8 mouse cellular contexts compared by ENCODE assay signal in genomic region chr7:99155311-99156289, GRCm38 (mm10). TPM values are rescaled to one million over a fixed set of nuclear protein-coding genes. Genes with fewer than 3 reads are reported as not detected.
A peak's percentile ranks its signal among the peaks of the same experiment; 100 is the strongest.
DNase-seq lines count a peak whose midpoint lies in the region; ATAC-seq and TF ChIP-seq lines count a peak whose summit lies in the region.

No protein-coding gene starts in this region.

- WGBS in bone marrow, adult 2 months: 30% methylated on average over 17 of the region's 17 CpGs
- 13% methylated on average over 17 of the region's 17 CpGs for WGBS in heart, postnatal 0 days
- 15% methylated on average over 17 of the region's 17 CpGs for WGBS in limb, embryonic 13.5 days
- 21% methylated on average over 17 of the region's 17 CpGs for WGBS in midbrain, embryonic 16.5 days

- no peaks in the 10 kb centered on the region for H3K9me3 ChIP-seq in CH12.LX (replicated peaks; ENCODE audit: low read length)
- H3K9me3 ChIP-seq in heart, postnatal 0 days (replicated peaks; ENCODE audit: control insufficient read depth, low read length): no peaks in the 10 kb centered on the region
- H3K9me3 ChIP-seq in limb, embryonic 13.5 days: no peaks in the 10 kb centered on the region
- H3K9me3 ChIP-seq in midbrain, embryonic 16.5 days (replicated peaks; ENCODE audit: control insufficient read depth, low read length, poor library complexity, severe bottlenecking): no peaks in the 10 kb centered on the region

- H3K27ac ChIP-seq in CH12.LX (ENCODE audit: insufficient read depth, low read depth): no peak overlapping the region
- H3K27ac ChIP-seq in bone marrow, adult 2 months (ENCODE audit: control insufficient read depth, insufficient read depth, low read depth, low read length, poor library complexity): peak overlapping the region; percentile 26; the same call in 1 of the 2 replicates
- peak overlapping the region; percentile 22; the same call in 1 of the 2 replicates for H3K27ac ChIP-seq in heart, postnatal 0 days (ENCODE audit: low read depth)
- no peak overlapping the region; the same call in 1 of the 2 replicates for H3K27ac ChIP-seq in limb, embryonic 13.5 days
- H3K27ac ChIP-seq in midbrain, embryonic 16.5 days (ENCODE audit: low read length): no peak overlapping the region

- H3K4me1 ChIP-seq in CH12.LX (ENCODE audit: control insufficient read depth in 1 of 2, insufficient read depth in 2 of 2): peaks cover 7 to 43% of the 10 kb centered on the region in 2 experiments
- peaks cover 6% of the 10 kb centered on the region for H3K4me1 ChIP-seq in bone marrow, adult 2 months (ENCODE audit: control insufficient read depth, insufficient read depth, low read length)
- peaks cover 11% of the 10 kb centered on the region for H3K4me1 ChIP-seq in heart, postnatal 0 days (ENCODE audit: control insufficient read depth, insufficient read depth)
- peaks cover 18% of the 10 kb centered on the region for H3K4me1 ChIP-seq in limb, embryonic 13.5 days
- H3K4me1 ChIP-seq in midbrain, embryonic 16.5 days (ENCODE audit: control insufficient read depth, insufficient read depth, low read length): 0 out of 2 replicates have a peak, but pooled peaks cover 3% of the 10 kb centered on the region

- H3K79me2 ChIP-seq in CH12.LX (replicated peaks; ENCODE audit: control insufficient read depth, extremely low read depth, insufficient read depth, poor library complexity, severe bottlenecking): no peaks in the 10 kb centered on the region

- H3K36me3 ChIP-seq in CH12.LX (replicated peaks in 1 of 2; ENCODE audit: control insufficient read depth in 1 of 2, insufficient read depth in 1 of 2, low read length in 1 of 2): no peaks in the 10 kb centered on the region
- 0 out of 2 replicates have a peak, but pooled peaks cover 7% of the 10 kb centered on the region for H3K36me3 ChIP-seq in heart, postnatal 0 days (replicated peaks; ENCODE audit: control insufficient read depth, insufficient read depth, low read length)
- H3K36me3 ChIP-seq in limb, embryonic 13.5 days: no peaks in the 10 kb centered on the region
- no peaks in the 10 kb centered on the region for H3K36me3 ChIP-seq in midbrain, embryonic 16.5 days (ENCODE audit: control insufficient read depth, insufficient read depth, low read length)

- peak overlapping the region; percentile 2; the same call in 1 of the 2 replicates for H3K4me2 ChIP-seq in CH12.LX (ENCODE audit: insufficient read depth, low read depth, poor library complexity, severe bottlenecking)
- peak overlapping the region; percentile 49 for H3K4me2 ChIP-seq in heart, postnatal 0 days (ENCODE audit: low read depth, low read length)
- peak overlapping the region; percentile 64 for H3K4me2 ChIP-seq in limb, embryonic 13.5 days (replicated peaks)
- peak overlapping the region; percentile 37 for H3K4me2 ChIP-seq in midbrain, embryonic 16.5 days (ENCODE audit: low read length)

- H3K9ac ChIP-seq in CH12.LX (ENCODE audit: insufficient read depth, low read depth): no peak overlapping the region
- no peak overlapping the region for H3K9ac ChIP-seq in heart, postnatal 0 days (replicated peaks; ENCODE audit: low read depth, low read length)
- H3K9ac ChIP-seq in limb, embryonic 13.5 days: peak overlapping the region; percentile 54
- no peak overlapping the region for H3K9ac ChIP-seq in midbrain, embryonic 16.5 days (ENCODE audit: low read depth, low read length)

- ATAC-seq in heart, postnatal 0 days (ENCODE audit: insufficient read depth, low read depth): peak; percentile 59; the same call in 1 of the 2 replicates
- peak; percentile 77; the same call in 1 of the 2 replicates for ATAC-seq in limb, embryonic 13.5 days (ENCODE audit: low FRiP score, low read depth)
- peak; percentile 55; the same call in 1 of the 2 replicates for ATAC-seq in midbrain, embryonic 16.5 days

- TF ChIP-seq CTCF in CH12.LX (conservative IDR thresholded peaks at IDR 0.05 in 1 of 2, IDR thresholded peaks at IDR 0.05 in 1 of 2; ENCODE audit: low read depth in 2 of 2, low read length in 2 of 2): no peak
- TF ChIP-seq CTCF in bone marrow, adult 2 months (IDR thresholded peaks at IDR 0.05; ENCODE audit: control insufficient read depth, insufficient read depth, low read length): no peak
- TF ChIP-seq CTCF in heart, postnatal 0 days (IDR thresholded peaks at IDR 0.05; ENCODE audit: low read depth): no peak

- TF ChIP-seq EP300 in CH12.LX (IDR thresholded peaks at IDR 0.05; ENCODE audit: low read length): no peak
- TF ChIP-seq EP300 in heart, postnatal 0 days (IDR thresholded peaks at IDR 0.05; ENCODE audit: low read depth): no peak

- in situ Hi-C loops in CH12.LX (cut with MboI; ENCODE audit: low pct_ligation_motif_present, low pct_unique_long_range_greater_than_20kb, low sequenced_read_pairs): no loop called here

- DNase-seq in CH12.LX (ENCODE audit: extremely low read depth): no peak
- no peak for DNase-seq in heart, postnatal 0 days (ENCODE audit: low spot score)
- DNase-seq in cerebellum, adult 18-20 months: no peak
- no peak for DNase-seq in spleen, postnatal 4 days (ENCODE audit: low spot score in 2 of 2)
- no peak for DNase-seq in spleen, postnatal 14 days (ENCODE audit: low spot score in 2 of 2)

- H3K27me3 ChIP-seq in CH12.LX (replicated peaks): no peaks in the 10 kb centered on the region
- H3K27me3 ChIP-seq in heart, postnatal 0 days (ENCODE audit: control insufficient read depth, insufficient read depth, low read length): no peaks in the 10 kb centered on the region
- H3K27me3 ChIP-seq in limb, embryonic 13.5 days: no peaks in the 10 kb centered on the region
- no peaks in the 10 kb centered on the region for H3K27me3 ChIP-seq in midbrain, embryonic 16.5 days (ENCODE audit: control insufficient read depth, insufficient read depth, low read depth, low read length)

- TF ChIP-seq POLR2A in CH12.LX (IDR thresholded peaks at IDR 0.05; ENCODE audit: low read depth, low read length): no peak
- TF ChIP-seq POLR2A in bone marrow, adult 2 months (IDR thresholded peaks at IDR 0.05; ENCODE audit: borderline replicate concordance, control insufficient read depth, low read depth, low read length): no peak

- H3K4me3 ChIP-seq in CH12.LX (replicated peaks in 1 of 3; ENCODE audit: low read depth in 2 of 3, low read length in 2 of 3, poor library complexity in 1 of 3): no peak overlapping the region
- no peak overlapping the region for H3K4me3 ChIP-seq in bone marrow, adult 2 months (replicated peaks; ENCODE audit: control insufficient read depth, low read depth, low read length)
- H3K4me3 ChIP-seq in heart, postnatal 0 days (ENCODE audit: low read depth, low read length): no peak overlapping the region
- peak overlapping the region; percentile 27 for H3K4me3 ChIP-seq in limb, embryonic 13.5 days
- no peak overlapping the region for H3K4me3 ChIP-seq in midbrain, embryonic 16.5 days (ENCODE audit: low read depth, low read length)

- TF ChIP-seq RAD21 in CH12.LX (IDR thresholded peaks at IDR 0.05; ENCODE audit: low read depth, low read length): no peak

- dilution Hi-C loops in CH12.LX (cut with MboI; ENCODE audit: extremely low pct_ligation_motif_present, extremely low pct_unique_long_range_greater_than_20kb, low sequenced_read_pairs): no loop called here

TF ChIP-seq in CH12.LX, 34 proteins besides CTCF, POLR2A, EP300 and RAD21:
- no peak for TF ChIP-seq CHD1 (IDR thresholded peaks at IDR 0.05; ENCODE audit: low read depth, low read length)
- TF ChIP-seq POLR2AphosphoS2 (IDR thresholded peaks at IDR 0.05; ENCODE audit: low read depth, low read length): no peak
- TF ChIP-seq CHD2 (IDR thresholded peaks at IDR 0.05; ENCODE audit: low read length): no peak
- no peak for TF ChIP-seq ZKSCAN1 (IDR thresholded peaks at IDR 0.05; ENCODE audit: borderline replicate concordance, low read depth, low read length)
- no peak for TF ChIP-seq UBTF (IDR thresholded peaks at IDR 0.05; ENCODE audit: low read depth, low read length)
- TF ChIP-seq MXI1 (IDR thresholded peaks at IDR 0.05; ENCODE audit: low read depth, low read length): no peak
- no peak for TF ChIP-seq IRF4 (IDR thresholded peaks at IDR 0.05; ENCODE audit: low read depth, low read length)
- no peak for TF ChIP-seq MEF2A (IDR thresholded peaks at IDR 0.05; ENCODE audit: borderline replicate concordance, low read depth, low read length)
- TF ChIP-seq NRF1 (IDR thresholded peaks at IDR 0.05; ENCODE audit: low read depth, low read length): no peak
- no peak for TF ChIP-seq MAX (IDR thresholded peaks at IDR 0.05; ENCODE audit: low read length)
- TF ChIP-seq USF1 (IDR thresholded peaks at IDR 0.05; ENCODE audit: low read depth, low read length): no peak
- no peak for TF ChIP-seq NELFE (IDR thresholded peaks at IDR 0.05; ENCODE audit: low read depth, low read length)
- TF ChIP-seq E2F4 (IDR thresholded peaks at IDR 0.05; ENCODE audit: insufficient replicate concordance, low read depth, low read length): no peak
- no peak for TF ChIP-seq BHLHE40 (IDR thresholded peaks at IDR 0.05; ENCODE audit: low read depth, low read length)
- no peak for TF ChIP-seq TBP (conservative IDR thresholded peaks at IDR 0.05; ENCODE audit: low read depth, low read length)

RNA-seq across cellular contexts. Expression of gene Uvrag, which starts 14.7 kb away (rescaled TPM):
- total RNA-seq in CH12.LX (2012; rRNA removed): 20.6 and 23.3 TPM in 2 replicates
- total RNA-seq in CH12.LX (2014; rRNA removed): 37.5 and 39.1 TPM in 2 replicates
- polyA plus RNA-seq in CH12.LX (2012; ENCODE audit: insufficient read length, low read depth): 47.4 and 61.6 TPM in 2 replicates
- polyA plus RNA-seq in bone marrow, adult 2 months (2011; ENCODE audit: insufficient read depth, insufficient read length, low replicate concordance, missing spikeins): 10.5 and 38.2 TPM in 2 replicates
- 37.2 and 38.1 TPM in 2 replicates for total RNA-seq in heart, postnatal 0 days (2014; rRNA removed; ENCODE audit: low replicate concordance)
- 11.1 and 11.8 TPM in 2 replicates for polyA plus RNA-seq in heart, postnatal 0 days (2015; fragmentation: Nextera tagmentation; extraction: Ambion mirVana)
- 15.7 and 16.4 TPM in 2 replicates for polyA plus RNA-seq in limb, embryonic 13.5 days (2015; fragmentation: Nextera tagmentation; extraction: Ambion mirVana)
- 16.0 and 17.7 TPM in 2 replicates for polyA plus RNA-seq in midbrain, embryonic 16.5 days (2015; fragmentation: Nextera tagmentation; extraction: Ambion mirVana)

RNA-seq across cellular contexts. Expression of gene Dgat2, which starts 26.9 kb away (rescaled TPM):
- 1.2 and 1.7 TPM in 2 replicates for total RNA-seq in CH12.LX (2012; rRNA removed)
- total RNA-seq in CH12.LX (2014; rRNA removed): 1.4 and 2.8 TPM in 2 replicates
- polyA plus RNA-seq in CH12.LX (2012; ENCODE audit: insufficient read length, low read depth): 1.4 and 1.6 TPM in 2 replicates
- polyA plus RNA-seq in bone marrow, adult 2 months (2011; ENCODE audit: insufficient read depth, insufficient read length, low replicate concordance, missing spikeins): 3.8 and 10.9 TPM in 2 replicates
- 114 and 121 TPM in 2 replicates for total RNA-seq in heart, postnatal 0 days (2014; rRNA removed; ENCODE audit: low replicate concordance)
- 112 and 115 TPM in 2 replicates for polyA plus RNA-seq in heart, postnatal 0 days (2015; fragmentation: Nextera tagmentation; extraction: Ambion mirVana)
- 15.0 and 15.8 TPM in 2 replicates for polyA plus RNA-seq in limb, embryonic 13.5 days (2015; fragmentation: Nextera tagmentation; extraction: Ambion mirVana)
- 22.0 and 24.0 TPM in 2 replicates for polyA plus RNA-seq in midbrain, embryonic 16.5 days (2015; fragmentation: Nextera tagmentation; extraction: Ambion mirVana)

Comparison
In these comparisons a context has a peak if more than half of its experiments do, and no peak if none do; other contexts are left out.
1. H3K27ac ChIP-seq: peak in bone marrow, adult 2 months (single experiment) and heart, postnatal 0 days (single experiment); none in CH12.LX (single experiment), limb, embryonic 13.5 days (single experiment) and midbrain, embryonic 16.5 days (single experiment).
2. H3K4me2 ChIP-seq: peak in every context shown above with its lines; median percentile 64 in limb, embryonic 13.5 days; 49 in heart, postnatal 0 days; 37 in midbrain, embryonic 16.5 days; 2 in CH12.LX.
3. Peak in every context shown above with its lines, with median percentiles within 50 percentile points of each other: ATAC-seq.